Mouse (Mus musculus) erythroblast, embryonic 14.5 days (primary cell): ENCODE measurements around the gene Iqck.

ENCODE experiments used
- GATA1 ChIP-seq: IDR thresholded peaks from 2 replicates; pipeline ENCODE4 v1.6.1; 2012; ENCODE audit warnings: low read length, inconsistent platforms, mixed read lengths
- TAL1 ChIP-seq: IDR thresholded peaks from 3 replicates; pipeline ENCODE4 v1.6.1; 2012; ENCODE audit warnings: low read length, inconsistent platforms, mixed read lengths

DNA sequence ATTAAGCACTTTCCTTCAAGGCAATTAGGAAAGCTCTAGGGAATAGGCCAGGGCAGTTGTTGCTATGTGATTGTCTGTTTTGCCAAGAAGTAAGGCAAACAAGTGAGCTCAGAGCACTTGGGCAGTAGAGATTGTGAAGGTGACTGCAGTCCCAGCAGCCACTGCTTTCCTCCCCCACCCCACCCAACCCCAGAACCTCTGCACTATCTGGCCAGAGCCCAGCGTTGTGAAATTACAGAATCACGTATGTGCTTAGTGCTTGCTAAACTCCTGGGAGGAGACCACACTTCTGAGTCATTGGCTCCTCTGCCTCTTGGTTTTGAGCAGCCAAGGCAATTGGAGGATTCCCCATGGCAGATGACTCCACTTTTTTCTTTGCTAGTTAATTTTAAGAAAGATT, 79.8 kb downstream of the Iqck start:
- no peak for TF ChIP-seq TAL1
- TF ChIP-seq GATA1, result no peak
